Mouse (Mus musculus) cortical plate, adult 2 months (tissue): ENCODE results near the gene Setd7. TPM values are rescaled to one million over a fixed set of nuclear protein-coding genes. Genes with fewer than 3 reads are reported as not detected.
A peak's percentile ranks its signal among the peaks of the same experiment; 100 is the strongest.

Experiments used
- H3K27ac ChIP-seq: fragments of 200-500 bp; 2 replicates; pipeline ENCODE4 v1.5.1; 2012; ENCODE audit warnings: low read length, control low read depth, inconsistent platforms; ENCODE audit not compliant: insufficient read depth
- H3K4me1 ChIP-seq: fragments of 200-500 bp; 2 replicates; pipeline ENCODE4 v1.6.1; 2011; ENCODE audit warnings: low read length; ENCODE audit not compliant: control insufficient read depth, insufficient read depth
- H3K4me3 ChIP-seq: fragments of 200-500 bp; 2 replicates; pipeline ENCODE4 v1.5.1; 2011; ENCODE audit warnings: mild to moderate bottlenecking, low read length, control low read depth; ENCODE audit not compliant: insufficient read depth
- CTCF ChIP-seq: fragments of 200-500 bp; IDR thresholded peaks from 2 replicates; pipeline ENCODE4 v1.5.1; 2011; ENCODE audit warnings: mild to moderate bottlenecking, control low read depth, low read length; ENCODE audit not compliant: insufficient read depth; ENCODE audit errors: extremely low read depth
- POLR2A ChIP-seq: fragments of 200-500 bp; IDR thresholded peaks from 2 replicates; pipeline ENCODE4 v1.6.1; 2011; ENCODE audit warnings: mild to moderate bottlenecking, low read length, control low read depth; ENCODE audit not compliant: insufficient read depth; ENCODE audit errors: extremely low read depth
- polyA plus RNA-seq: library from polyadenylated mRNA; depleted of rRNA; stranded (reverse); fragments of >200 nt; gene quantifications from 2 replicates; pipeline ENCODE4 v1.2.3, GENCODE M21; 2012; rRNA removed

The Setd7 gene
- 63.4 and 65.4 TPM in 2 replicates for polyA plus RNA-seq

DNA sequence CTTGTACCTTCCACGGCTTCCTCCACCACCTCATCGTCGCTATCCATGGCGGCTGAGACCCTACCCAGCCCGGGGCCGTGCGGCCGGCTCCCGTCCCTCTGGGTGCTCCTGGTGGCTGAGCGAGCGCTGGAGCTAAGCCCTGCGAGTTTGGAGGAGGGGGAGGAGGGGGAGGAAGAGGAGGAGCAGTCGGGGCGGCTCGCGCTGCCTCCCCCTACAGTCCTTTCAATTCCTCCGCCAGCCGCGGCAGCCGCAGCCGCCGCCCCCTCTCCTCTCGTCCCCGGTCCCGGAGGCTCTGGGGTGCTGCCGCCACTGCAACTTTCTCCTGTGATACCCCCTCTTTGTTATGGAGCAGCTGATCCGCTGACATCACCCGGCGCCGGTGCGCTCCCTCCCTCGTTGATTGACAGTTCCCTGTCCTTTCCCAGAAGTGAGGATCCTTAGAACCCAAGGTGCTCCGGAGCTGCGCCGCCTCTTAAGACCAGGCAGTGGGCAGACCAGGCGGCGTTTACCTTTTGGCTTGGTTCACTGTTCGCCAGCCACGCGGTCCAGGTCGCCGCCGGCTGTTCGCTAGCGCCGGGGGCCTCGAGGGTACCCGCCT is at the start of gene Setd7:
TSS of gene Setd7 (minus strand) at position 369 of the 598 bp plus-strand sequence.
- TF ChIP-seq CTCF, result no peak
- TF ChIP-seq POLR2A, result peak; percentile 59
- Histone ChIP-seq H3K4me1 (0 out of 2 replicates have a peak, but pooled peaks cover 2% of the 10 kb centered on the region), H3K27ac (peak within 1 kb of the TSS; percentile 100), H3K4me3 (peak within 1 kb of the TSS; percentile 87)

DNA sequence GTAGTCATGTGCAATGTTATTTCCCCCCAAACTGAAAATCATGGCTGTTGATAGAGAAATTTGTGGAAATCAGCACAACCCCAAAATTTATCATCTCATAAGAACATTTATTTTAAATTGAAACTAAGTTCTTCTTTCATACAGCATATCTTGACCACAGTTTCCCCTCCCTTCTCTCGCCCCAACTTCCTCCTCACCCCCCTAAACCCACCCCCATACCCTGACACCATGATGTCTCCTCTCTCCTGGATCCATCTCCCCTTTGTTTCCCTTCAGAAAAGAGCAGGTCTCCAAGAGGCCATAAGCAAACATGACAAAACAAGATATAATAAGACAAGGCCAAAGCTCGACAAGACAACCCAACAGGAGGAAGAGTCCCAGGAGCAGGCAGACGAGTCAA is 43.8 kb upstream of the Setd7 start:
- Histone ChIP-seq H3K27ac (no peak overlapping the region), H3K4me3 (no peak overlapping the region), H3K4me1 (no peaks in the 10 kb centered on the region)
- TF ChIP-seq POLR2A, result no peak
- TF ChIP-seq CTCF, result no peak

DNA sequence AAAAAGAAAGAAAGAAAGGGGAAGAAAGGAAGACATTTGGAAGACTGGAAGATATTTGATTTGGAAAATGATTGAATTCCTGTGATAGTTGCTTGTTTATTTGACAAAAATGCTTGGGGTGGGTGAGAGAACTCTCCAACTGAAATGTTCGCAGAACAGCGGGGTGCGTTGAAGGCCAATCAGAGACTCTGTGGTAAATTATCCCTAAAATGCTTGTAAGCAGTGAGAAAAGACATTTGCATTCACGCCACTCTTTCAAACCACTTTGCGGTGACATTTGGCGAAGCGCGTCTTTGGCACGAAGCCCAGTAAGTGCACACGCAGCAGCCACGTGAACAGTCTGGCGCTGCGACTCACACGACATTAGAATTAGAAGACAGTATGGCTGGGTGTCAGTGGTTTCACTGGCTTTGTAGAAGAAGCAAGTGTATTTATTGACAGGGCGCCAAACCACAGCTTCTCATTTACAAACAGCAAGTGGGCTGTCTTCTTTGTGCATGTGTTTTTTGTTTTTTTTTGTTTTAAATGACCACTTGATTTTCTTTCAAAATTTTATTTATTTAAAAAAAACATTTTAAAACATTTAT is 43.1 kb upstream of the Setd7 start:
- no peak overlapping the region for H3K27ac ChIP-seq
- TF ChIP-seq POLR2A (no peak), CTCF (no peak)
- no peaks in the 10 kb centered on the region for H3K4me1 ChIP-seq
- no peak overlapping the region for H3K4me3 ChIP-seq

DNA sequence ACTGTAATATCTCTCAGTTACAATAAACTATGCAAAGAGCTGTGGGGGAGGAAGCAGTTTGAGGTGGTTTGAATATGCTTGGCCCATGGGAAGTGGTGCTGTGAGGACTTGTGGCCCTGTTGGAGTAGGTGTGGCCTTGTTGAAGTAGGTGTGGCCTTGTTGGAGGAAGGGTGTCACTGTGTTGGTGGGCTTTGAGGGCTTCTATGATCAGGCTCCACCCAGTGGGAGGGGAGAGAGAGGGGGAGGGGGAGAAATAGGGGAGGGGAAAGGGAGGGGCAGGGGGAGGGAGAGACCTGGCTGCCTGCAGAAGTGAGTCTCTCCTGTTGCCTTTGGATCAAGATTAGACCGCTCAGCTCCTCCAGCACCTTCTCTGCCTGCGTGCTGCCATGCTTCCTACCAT is 40.8 kb upstream of the Setd7 start:
- Histone ChIP-seq H3K27ac (no peak overlapping the region), H3K4me3 (no peak overlapping the region), H3K4me1 (no peaks in the 10 kb centered on the region)
- TF ChIP-seq POLR2A, result no peak
- no peak for TF ChIP-seq CTCF

DNA sequence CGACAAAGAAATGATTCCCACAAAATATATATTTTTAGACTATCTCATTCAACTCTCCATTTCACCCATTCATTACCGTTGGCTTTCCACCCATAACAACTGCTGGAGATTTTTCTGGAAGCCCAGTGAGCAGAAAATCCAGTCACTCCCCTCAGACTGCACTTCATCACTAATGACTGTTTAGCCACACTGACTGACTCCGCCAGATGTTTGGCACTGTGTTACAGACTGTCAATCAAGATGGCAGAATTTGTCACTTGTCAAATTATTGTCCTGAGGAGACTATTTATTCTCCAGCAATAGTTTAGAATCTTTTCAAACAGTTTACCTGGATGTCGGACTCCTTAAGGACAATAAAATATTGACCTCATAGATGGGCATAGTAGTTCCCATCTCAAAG is 40.0 kb upstream of the Setd7 start:
- H3K27ac ChIP-seq, result no peak overlapping the region
- no peaks in the 10 kb centered on the region for H3K4me1 ChIP-seq
- TF ChIP-seq CTCF (no peak), POLR2A (no peak)
- no peak overlapping the region for H3K4me3 ChIP-seq

DNA sequence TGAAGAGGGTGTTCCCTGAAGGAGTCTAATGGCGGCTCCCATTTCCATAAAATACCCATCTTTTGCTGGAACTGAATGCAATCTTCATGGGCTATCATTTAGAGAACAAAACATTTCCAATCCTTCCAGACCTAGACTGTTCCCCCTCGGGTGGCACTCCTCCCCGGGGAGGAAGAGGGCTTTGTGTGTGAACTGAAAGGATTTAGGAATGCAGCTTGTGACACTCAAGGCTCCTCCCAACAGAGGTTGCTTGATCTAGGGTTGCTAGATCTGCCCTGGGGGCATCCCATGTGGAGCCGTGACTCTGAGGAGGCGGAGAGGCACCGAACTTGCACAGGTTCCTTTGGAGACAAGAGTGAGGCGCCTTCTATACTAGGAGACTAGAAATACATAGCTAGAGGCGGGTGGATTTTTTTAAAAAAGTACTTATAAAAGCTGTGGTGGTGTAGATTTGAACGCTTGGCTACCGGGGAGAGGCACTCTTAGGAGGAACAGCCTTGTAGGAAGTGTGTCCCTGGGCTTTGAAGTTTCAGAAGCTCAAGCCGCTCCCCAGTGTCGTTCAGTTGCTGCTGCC is 38.5 kb upstream of the Setd7 start:
- Histone ChIP-seq H3K4me3 (no peak overlapping the region), H3K4me1 (no peaks in the 10 kb centered on the region), H3K27ac (no peak overlapping the region)
- TF ChIP-seq POLR2A (no peak), CTCF (no peak)

DNA sequence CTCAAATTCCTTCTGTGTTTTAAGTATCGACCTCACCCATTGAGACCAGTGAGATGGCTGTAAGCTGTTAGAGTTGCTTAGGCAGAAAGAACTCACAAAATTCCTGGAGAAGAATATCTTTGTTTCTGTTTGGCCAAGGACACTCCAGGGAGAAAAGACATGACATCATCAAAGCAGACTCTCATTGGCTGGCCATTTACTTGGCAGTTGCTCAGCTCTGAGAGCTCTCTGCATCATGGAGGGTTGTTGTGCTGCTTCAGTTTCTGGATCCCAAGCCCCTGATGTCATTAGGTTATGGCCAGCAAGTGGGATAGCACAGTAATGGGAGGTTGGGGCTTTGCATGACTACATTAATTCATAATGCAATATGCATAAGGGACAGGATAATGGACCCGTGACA is 35.9 kb upstream of the Setd7 start:
- Histone ChIP-seq H3K27ac (no peak overlapping the region), H3K4me1 (no peaks in the 10 kb centered on the region)
- TF ChIP-seq POLR2A (no peak), CTCF (no peak)

DNA sequence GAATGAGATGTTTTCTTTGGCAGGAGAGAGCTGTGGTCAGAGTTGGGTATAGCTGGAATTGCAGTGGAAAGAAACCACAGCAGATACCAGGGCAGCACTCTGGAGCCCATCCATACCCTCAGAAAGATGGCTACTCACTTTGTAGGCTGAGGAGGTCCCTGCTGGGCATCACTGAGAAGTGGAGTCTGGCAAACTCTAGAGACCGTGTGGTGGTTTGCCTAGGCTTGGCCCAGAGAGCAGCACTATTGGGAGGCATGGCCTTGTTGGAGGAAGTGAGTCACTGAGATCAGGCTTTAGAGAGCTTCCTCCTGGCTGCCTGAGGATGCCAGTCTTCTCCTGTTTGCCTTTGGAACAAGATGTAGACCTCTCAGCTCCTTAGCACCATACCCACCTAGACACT is 32.8 kb upstream of the Setd7 start:
- no peak overlapping the region for H3K27ac ChIP-seq
- H3K4me3 ChIP-seq, result no peak overlapping the region
- TF ChIP-seq CTCF (no peak), POLR2A (no peak)
- H3K4me1 ChIP-seq, result no peaks in the 10 kb centered on the region

More for the DNA sequence above, 35.9 kb upstream of the Setd7 start:
- no peak overlapping the region for H3K4me3 ChIP-seq

DNA sequence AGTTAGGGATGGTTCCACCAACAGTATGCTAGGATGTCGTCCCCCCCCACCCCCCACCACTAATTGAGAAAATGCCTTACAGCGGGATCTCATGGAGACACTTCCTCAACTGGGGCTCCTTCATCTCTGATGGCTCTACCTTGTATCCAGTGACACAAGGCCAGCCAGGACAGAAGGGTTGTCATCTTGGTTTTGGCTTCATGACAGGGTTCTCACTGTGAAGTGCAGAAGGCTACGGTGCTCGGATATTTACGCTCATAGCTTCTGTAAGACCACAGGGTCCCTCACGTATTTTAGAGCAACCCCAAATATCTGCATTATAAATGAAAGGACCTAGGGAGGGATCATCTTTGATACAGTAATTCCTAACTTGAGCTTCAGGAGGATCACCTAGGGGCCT is 30.9 kb upstream of the Setd7 start:
- TF ChIP-seq POLR2A, result no peak
- TF ChIP-seq CTCF, result no peak
- H3K4me1 ChIP-seq, result no peaks in the 10 kb centered on the region
- no peak overlapping the region for H3K4me3 ChIP-seq
- no peak overlapping the region for H3K27ac ChIP-seq
